Mouse (Mus musculus) myocyte (in vitro differentiated cells): Measurements from ENCODE around the gene Sdf2. TPM values are rescaled to one million over a fixed set of nuclear protein-coding genes. Genes with fewer than 3 reads are reported as not detected.
"Not testable (repeated sequence)": the region's sequence is repeated elsewhere in the genome, so short reads cannot be mapped to it uniquely, and the experiment has no call there.

Source experiments
- H3K27me3 ChIP-seq: one replicate; pipeline ENCODE4 v1.6.1; 2011; ENCODE audit not compliant: control insufficient read depth, insufficient read depth, insufficient read length
- H3K36me3 ChIP-seq: one replicate; pipeline ENCODE4 v1.6.1; 2011; ENCODE audit not compliant: control insufficient read depth, insufficient read depth
- H3K4me2 ChIP-seq: one replicate; pipeline ENCODE4 v1.6.1; 2011; ENCODE audit warnings: low read depth, control low read depth
- H3K4me3 ChIP-seq: one replicate; pipeline ENCODE4 v1.5.1; 2011; ENCODE audit warnings: mild to moderate bottlenecking, control low read depth, moderate library complexity
- H3K79me2 ChIP-seq: one replicate; pipeline ENCODE4 v1.6.1; 2011; ENCODE audit not compliant: control insufficient read depth, insufficient read depth
- H3ac ChIP-seq: one replicate; pipeline ENCODE4 v1.6.1; 2011; ENCODE audit not compliant: control insufficient read depth, insufficient read length
- CEBPB ChIP-seq: IDR thresholded peaks from 2 replicates; pipeline ENCODE4 v1.6.1; 2011; ENCODE audit warnings: mild to moderate bottlenecking, moderate library complexity; ENCODE audit not compliant: poor library complexity, insufficient read depth, severe bottlenecking
- E2F4 ChIP-seq: IDR thresholded peaks from one replicate; pipeline ENCODE4 v1.6.1; 2011; ENCODE audit warnings: mild to moderate bottlenecking, control low read depth, moderate library complexity; ENCODE audit not compliant: insufficient read depth
- MAX ChIP-seq: IDR thresholded peaks from one replicate; pipeline ENCODE4 v1.6.1; 2011; ENCODE audit warnings: low read depth, mild to moderate bottlenecking, control low read depth
- MYOD1 ChIP-seq, 3 experiments: IDR thresholded peaks; one replicate each; pipeline ENCODE4 v1.6.1; 2011; ENCODE audit warnings: control low read depth in 2 of 3, low read depth in 2 of 3, mild to moderate bottlenecking in 2 of 3, moderate library complexity in 1 of 3; ENCODE audit not compliant: insufficient read length in 2 of 3, control insufficient read depth in 1 of 3
- MYOG ChIP-seq, 3 experiments: IDR thresholded peaks; one replicate each; pipeline ENCODE4 v1.6.1; 2011; ENCODE audit warnings: control low read depth in 2 of 3, low read depth in 2 of 3, mild to moderate bottlenecking in 2 of 3; ENCODE audit not compliant: insufficient read length in 2 of 3, control insufficient read depth in 1 of 3, insufficient read depth in 1 of 3
- POLR2A ChIP-seq: IDR thresholded peaks from one replicate; pipeline ENCODE4 v1.6.1; 2011; ENCODE audit warnings: low read depth, mild to moderate bottlenecking, control low read depth, moderate library complexity; ENCODE audit not compliant: insufficient read length
- POLR2AphosphoS2 ChIP-seq: IDR thresholded peaks from one replicate; pipeline ENCODE4 v1.6.1; 2011; ENCODE audit warnings: low read depth, control low read depth; ENCODE audit not compliant: insufficient read length
- REST ChIP-seq: IDR thresholded peaks from one replicate; pipeline ENCODE4 v1.6.1; 2011; ENCODE audit warnings: mild to moderate bottlenecking, control low read depth, moderate library complexity; ENCODE audit not compliant: insufficient read depth, insufficient read length
- SRF ChIP-seq: IDR thresholded peaks from one replicate; pipeline ENCODE4 v1.6.1; 2011; ENCODE audit warnings: low read depth; ENCODE audit not compliant: control insufficient read depth, insufficient read length
- TCF12 ChIP-seq: IDR thresholded peaks from one replicate; pipeline ENCODE4 v1.6.1; 2011; ENCODE audit warnings: mild to moderate bottlenecking, control low read depth; ENCODE audit not compliant: poor library complexity, insufficient read depth, severe bottlenecking
- TCF3 ChIP-seq: IDR thresholded peaks from one replicate; pipeline ENCODE4 v1.6.1; 2011; ENCODE audit warnings: low read depth, control low read depth; ENCODE audit not compliant: insufficient read length
- USF1 ChIP-seq: IDR thresholded peaks from one replicate; pipeline ENCODE4 v1.6.1; 2011; ENCODE audit warnings: low read depth, mild to moderate bottlenecking, control low read depth, moderate library complexity
- polyA plus RNA-seq: library from polyadenylated mRNA; unstranded; fragments of >200 nt; fragmentation: generic; extraction: Trizol; gene quantifications from one replicate; pipeline ENCODE4 v1.2.1, GENCODE M21; 2012; ENCODE audit warnings: missing spikeins

Gene Sdf2
- polyA plus RNA-seq, 1 experiment, result 98.6 TPM

- H3K27me3 ChIP-seq, result no peaks in the 10 kb centered on the region
These were observed 26.4 kb downstream of the Sdf2 start for GRCm38 (mm10) chr11:78271986-78272385.

DNA sequence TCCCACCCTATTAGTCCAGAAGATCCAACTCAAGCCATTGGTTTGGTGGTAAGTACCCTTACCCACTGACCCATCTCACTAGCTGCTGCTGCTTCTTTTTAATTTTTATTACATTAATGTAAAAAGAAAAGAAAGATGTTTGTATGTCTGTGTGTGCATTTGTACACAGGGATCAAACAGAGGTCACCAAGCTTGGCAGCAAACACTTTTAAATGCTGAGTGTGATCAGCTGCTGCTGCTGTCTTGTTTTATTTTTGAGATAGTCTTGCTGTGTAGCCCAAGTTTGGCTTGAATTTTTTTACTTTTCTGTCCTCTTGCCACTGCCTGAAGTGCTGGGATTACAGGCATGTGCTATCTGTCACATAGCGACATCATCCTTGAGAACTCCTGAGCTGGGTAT lies 30.1 kb downstream of the Sdf2 start:
- no peak overlapping the region for H3K4me3 ChIP-seq
- H3K36me3 ChIP-seq, result peaks cover 68% of the 10 kb centered on the region
- no peaks in the 10 kb centered on the region for H3K79me2 ChIP-seq
- H3K27me3 ChIP-seq, result no peaks in the 10 kb centered on the region
- H3K4me2 ChIP-seq, result no peak overlapping the region
- H3ac ChIP-seq, result no peak overlapping the region
- no peak for TF ChIP-seq REST
- no peak for TF ChIP-seq MYOG (IDR thresholded peaks at IDR 0.05; ENCODE audit: control insufficient read depth in 1 of 3, insufficient read depth in 1 of 3, insufficient read length in 2 of 3, low read depth in 2 of 3)
- no peak for TF ChIP-seq CEBPB
- no peak for TF ChIP-seq TCF12
- TF ChIP-seq POLR2A, result no peak
- no peak for TF ChIP-seq USF1
- TF ChIP-seq TCF3, result no peak
- TF ChIP-seq POLR2AphosphoS2, result no peak
- TF ChIP-seq MYOD1 (IDR thresholded peaks at IDR 0.05; ENCODE audit: control insufficient read depth in 1 of 3, insufficient read length in 2 of 3, low read depth in 2 of 3), result no peak
- TF ChIP-seq MAX, result no peak
- no peak for TF ChIP-seq E2F4
- TF ChIP-seq SRF, result no peak

More at GRCm38 (mm10) chr11:78271986-78272385, 26.4 kb downstream of the Sdf2 start:
- no peaks in the 10 kb centered on the region for H3K79me2 ChIP-seq
- H3K4me3 ChIP-seq, result no peak overlapping the region
- no peak overlapping the region for H3K4me2 ChIP-seq
- TF ChIP-seq CEBPB (no peak), SRF (no peak), USF1 (no peak), POLR2AphosphoS2 (no peak), MYOD1 (IDR thresholded peaks at IDR 0.05; ENCODE audit: control insufficient read depth in 1 of 3, insufficient read length in 2 of 3, low read depth in 2 of 3) (no peak), TCF3 (no peak), MAX (no peak), REST (no peak), E2F4 (no peak), MYOG (IDR thresholded peaks at IDR 0.05; ENCODE audit: control insufficient read depth in 1 of 3, insufficient read depth in 1 of 3, insufficient read length in 2 of 3, low read depth in 2 of 3) (no peak), POLR2A (no peak), TCF12 (no peak)
- H3K36me3 ChIP-seq, result peaks cover 72% of the 10 kb centered on the region
- H3ac ChIP-seq, result no peak overlapping the region

DNA sequence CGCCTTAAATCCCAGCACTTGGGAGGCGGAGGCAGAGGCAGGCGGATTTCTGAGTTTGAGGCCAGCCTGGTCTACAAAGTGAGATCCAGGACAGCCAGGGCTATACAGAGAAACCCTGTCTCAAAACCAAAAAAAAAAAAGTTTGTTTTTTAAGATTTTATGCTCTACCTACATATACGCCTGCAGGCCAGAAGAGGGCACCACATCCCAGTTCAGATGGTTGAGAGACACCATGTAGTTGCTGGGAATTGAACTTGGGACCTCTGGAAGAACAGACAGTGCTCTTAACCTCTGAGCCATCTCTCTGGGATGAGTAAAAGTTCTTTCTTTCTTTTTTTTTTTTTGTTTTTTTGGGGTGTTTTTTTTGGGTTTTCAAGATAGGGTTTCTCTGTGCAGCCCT lies 30.6 kb downstream of the Sdf2 start:
- not testable (repeated sequence) for H3K27me3 ChIP-seq, H3ac ChIP-seq, H3K4me2 ChIP-seq, H3K4me3 ChIP-seq, H3K79me2 ChIP-seq
- H3K36me3 ChIP-seq, result peaks cover 68% of the 10 kb centered on the region

DNA sequence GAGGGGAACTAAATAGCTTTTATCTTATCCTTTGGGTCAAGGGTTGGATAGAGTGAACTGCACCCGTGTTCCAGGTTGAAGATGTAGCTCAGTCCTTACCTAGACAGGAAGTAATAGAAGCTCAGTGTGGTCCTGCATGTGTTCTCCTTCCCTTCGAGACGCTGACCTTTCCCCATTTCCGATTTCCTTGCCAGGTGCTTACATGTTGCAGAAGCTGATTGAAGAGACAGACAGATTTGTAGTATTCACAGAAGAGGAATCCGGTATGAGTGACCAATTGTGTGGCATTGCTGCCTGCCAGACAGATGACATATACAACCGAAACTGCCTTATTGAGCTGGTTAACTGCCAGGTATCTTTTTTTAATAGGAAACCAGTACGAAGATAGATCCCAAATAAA lies 33.3 kb downstream of the Sdf2 start:
- H3K27me3 ChIP-seq, result no peaks in the 10 kb centered on the region
- no peaks in the 10 kb centered on the region for H3K79me2 ChIP-seq
- no peak for TF ChIP-seq SRF
- no peak for TF ChIP-seq USF1
- TF ChIP-seq POLR2A, result no peak
- H3K36me3 ChIP-seq, result peaks cover 72% of the 10 kb centered on the region
- no peak overlapping the region for H3K4me3 ChIP-seq
- H3ac ChIP-seq, result no peak overlapping the region
- H3K4me2 ChIP-seq, result no peak overlapping the region

DNA sequence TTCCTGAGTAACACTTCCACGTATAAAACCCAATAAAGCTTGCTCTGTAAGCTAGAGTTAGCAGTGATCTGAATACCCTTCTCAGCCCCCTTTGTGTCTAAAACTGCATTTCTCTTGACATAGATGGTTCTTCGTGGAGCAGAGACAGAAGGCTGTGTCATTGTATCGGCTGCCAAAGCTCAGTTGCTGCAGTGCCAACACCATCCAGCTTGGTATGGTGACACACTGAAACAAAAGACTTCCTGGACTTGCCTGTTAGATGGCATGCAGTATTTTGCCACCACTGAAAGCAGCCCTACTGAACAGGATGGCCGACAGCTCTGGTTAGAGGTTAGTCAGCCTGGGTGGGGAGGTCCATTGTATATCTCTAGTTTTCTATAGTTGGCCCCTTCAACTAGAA lies 34.0 kb downstream of the Sdf2 start:
- Histone ChIP-seq H3K79me2 (no peaks in the 10 kb centered on the region), H3K36me3 (peaks cover 73% of the 10 kb centered on the region), H3K27me3 (no peaks in the 10 kb centered on the region), H3K4me2 (no peak overlapping the region), H3ac (no peak overlapping the region), H3K4me3 (no peak overlapping the region)
- TF ChIP-seq E2F4 (no peak), CEBPB (no peak), USF1 (no peak), MYOD1 (IDR thresholded peaks at IDR 0.05; ENCODE audit: control insufficient read depth in 1 of 3, insufficient read length in 2 of 3, low read depth in 2 of 3) (no peak), TCF3 (no peak), MYOG (IDR thresholded peaks at IDR 0.05; ENCODE audit: control insufficient read depth in 1 of 3, insufficient read depth in 1 of 3, insufficient read length in 2 of 3, low read depth in 2 of 3) (no peak), SRF (no peak), REST (no peak), TCF12 (no peak), POLR2A (no peak), MAX (no peak)
